Mouse (Mus musculus): ENCODE measurements at regions not wholly inside any gene's neighbourhood (a gene's known extent, or its start where the extent isn't known, plus 50 kb on each side); places are given as distances from the start of the nearest gene placed in this dataset.

GRCm38 (mm10) chr17:44370966-44371465, 182.6 kb downstream of the Clic5 start:
- no peak for DNase-seq (ENCODE audit: extremely low read depth, low read depth, low spot score)
- Histone ChIP-seq H3K36me3 (ENCODE audit: control insufficient read depth, insufficient read depth, low read length) (no peaks in the 10 kb centered on the region), H3K9ac (ENCODE audit: low read depth, low read length) (no peak overlapping the region), H3K27me3 (ENCODE audit: control insufficient read depth, insufficient read depth, low read length) (no peaks in the 10 kb centered on the region), H3K79me2 (ENCODE audit: control insufficient read depth, insufficient read depth, low read length) (no peaks in the 10 kb centered on the region), H3K27ac (replicated peaks; ENCODE audit: insufficient read depth, low read depth, low read length) (no peak overlapping the region), H3K4me1 (ENCODE audit: control insufficient read depth, insufficient read depth, low read length) (no peaks in the 10 kb centered on the region), H3K4me3 (ENCODE audit: insufficient read depth, low read depth, low read length) (no peak overlapping the region)
- TF ChIP-seq CTCF (IDR thresholded peaks at IDR 0.05; ENCODE audit: low read depth, low read length) (no peak), POLR2A (IDR thresholded peaks at IDR 0.05; ENCODE audit: extremely low read depth, insufficient read depth, low read length) (no peak)
- WGBS = 74% methylated on average over 3 of the region's 3 CpGs

- no peaks in the 10 kb centered on the region for H3K4me1 ChIP-seq (ENCODE audit: control insufficient read depth, insufficient read depth, low read length)
- H3K27ac ChIP-seq (replicated peaks; ENCODE audit: insufficient read depth, low read depth, low read length) = no peak overlapping the region
- H3K9ac ChIP-seq (ENCODE audit: low read depth, low read length) = no peak overlapping the region
- no peak overlapping the region for H3K4me3 ChIP-seq (ENCODE audit: insufficient read depth, low read depth, low read length)
- H3K79me2 ChIP-seq (ENCODE audit: control insufficient read depth, insufficient read depth, low read length) = no peaks in the 10 kb centered on the region
- no peaks in the 10 kb centered on the region for H3K27me3 ChIP-seq (ENCODE audit: control insufficient read depth, insufficient read depth, low read length)
- no peaks in the 10 kb centered on the region for H3K36me3 ChIP-seq (ENCODE audit: control insufficient read depth, insufficient read depth, low read length)
- 70% methylated on average over 3 of the region's 3 CpGs for WGBS
- DNase-seq (ENCODE audit: extremely low read depth, low read depth, low spot score) = no peak
- no peak for TF ChIP-seq CTCF (IDR thresholded peaks at IDR 0.05; ENCODE audit: low read depth, low read length)
- TF ChIP-seq POLR2A (IDR thresholded peaks at IDR 0.05; ENCODE audit: extremely low read depth, insufficient read depth, low read length) = no peak
Observed at GRCm38 (mm10) chr17:44371620-44372019, 183.2 kb downstream of the Clic5 start.

GRCm38 (mm10) chr17:44373744-44374456, 185.5 kb downstream of the Clic5 start:
- TF ChIP-seq CTCF (IDR thresholded peaks at IDR 0.05; ENCODE audit: low read depth, low read length) (no peak), POLR2A (IDR thresholded peaks at IDR 0.05; ENCODE audit: extremely low read depth, insufficient read depth, low read length) (no peak)

GRCm38 (mm10) chr17:44378391-44378790, 190.0 kb downstream of the Clic5 start:
- TF ChIP-seq CTCF (IDR thresholded peaks at IDR 0.05; ENCODE audit: low read depth, low read length) (no peak), POLR2A (IDR thresholded peaks at IDR 0.05; ENCODE audit: extremely low read depth, insufficient read depth, low read length) (no peak)
- Histone ChIP-seq H3K4me3 (ENCODE audit: insufficient read depth, low read depth, low read length) (no peak overlapping the region), H3K9ac (ENCODE audit: low read depth, low read length) (no peak overlapping the region), H3K27me3 (ENCODE audit: control insufficient read depth, insufficient read depth, low read length) (no peaks in the 10 kb centered on the region), H3K27ac (replicated peaks; ENCODE audit: insufficient read depth, low read depth, low read length) (no peak overlapping the region), H3K36me3 (ENCODE audit: control insufficient read depth, insufficient read depth, low read length) (no peaks in the 10 kb centered on the region), H3K4me1 (ENCODE audit: control insufficient read depth, insufficient read depth, low read length) (no peaks in the 10 kb centered on the region), H3K79me2 (ENCODE audit: control insufficient read depth, insufficient read depth, low read length) (no peaks in the 10 kb centered on the region)
- 78% methylated on average over 7 of the region's 7 CpGs for WGBS
- peak; percentile 5 for DNase-seq (ENCODE audit: extremely low read depth, low read depth, low spot score)

More at GRCm38 (mm10) chr17:44373744-44374456, 185.5 kb downstream of the Clic5 start:
- WGBS = 82% methylated on average over 8 of the region's 8 CpGs
- H3K4me3 ChIP-seq (ENCODE audit: insufficient read depth, low read depth, low read length) = no peak overlapping the region
- no peaks in the 10 kb centered on the region for H3K36me3 ChIP-seq (ENCODE audit: control insufficient read depth, insufficient read depth, low read length)
- H3K27ac ChIP-seq (replicated peaks; ENCODE audit: insufficient read depth, low read depth, low read length) = no peak overlapping the region
- no peaks in the 10 kb centered on the region for H3K27me3 ChIP-seq (ENCODE audit: control insufficient read depth, insufficient read depth, low read length)
- no peak for DNase-seq (ENCODE audit: extremely low read depth, low read depth, low spot score)
- H3K4me1 ChIP-seq (ENCODE audit: control insufficient read depth, insufficient read depth, low read length) = no peaks in the 10 kb centered on the region
- H3K79me2 ChIP-seq (ENCODE audit: control insufficient read depth, insufficient read depth, low read length) = no peaks in the 10 kb centered on the region
- no peak overlapping the region for H3K9ac ChIP-seq (ENCODE audit: low read depth, low read length)

GRCm38 (mm10) chr17:44388916-44389315, 200.5 kb downstream of the Clic5 start:
- WGBS = 89% methylated on average over 2 of the region's 2 CpGs
- Histone ChIP-seq H3K27ac (replicated peaks; ENCODE audit: insufficient read depth, low read depth, low read length) (no peak overlapping the region), H3K36me3 (ENCODE audit: control insufficient read depth, insufficient read depth, low read length) (no peaks in the 10 kb centered on the region), H3K4me3 (ENCODE audit: insufficient read depth, low read depth, low read length) (no peak overlapping the region), H3K4me1 (ENCODE audit: control insufficient read depth, insufficient read depth, low read length) (no peaks in the 10 kb centered on the region), H3K79me2 (ENCODE audit: control insufficient read depth, insufficient read depth, low read length) (no peaks in the 10 kb centered on the region), H3K9ac (ENCODE audit: low read depth, low read length) (no peak overlapping the region), H3K27me3 (ENCODE audit: control insufficient read depth, insufficient read depth, low read length) (no peaks in the 10 kb centered on the region)
- TF ChIP-seq POLR2A (IDR thresholded peaks at IDR 0.05; ENCODE audit: extremely low read depth, insufficient read depth, low read length) = no peak
- TF ChIP-seq CTCF (IDR thresholded peaks at IDR 0.05; ENCODE audit: low read depth, low read length) = no peak
- no peak for DNase-seq (ENCODE audit: extremely low read depth, low read depth, low spot score)

GRCm38 (mm10) chr17:44397829-44398228, 209.4 kb downstream of the Clic5 start:
- Histone ChIP-seq H3K79me2 (ENCODE audit: control insufficient read depth, insufficient read depth, low read length) (no peaks in the 10 kb centered on the region), H3K27me3 (ENCODE audit: control insufficient read depth, insufficient read depth, low read length) (no peaks in the 10 kb centered on the region), H3K9ac (ENCODE audit: low read depth, low read length) (no peak overlapping the region), H3K4me1 (ENCODE audit: control insufficient read depth, insufficient read depth, low read length) (no peaks in the 10 kb centered on the region), H3K36me3 (ENCODE audit: control insufficient read depth, insufficient read depth, low read length) (no peaks in the 10 kb centered on the region), H3K27ac (replicated peaks; ENCODE audit: insufficient read depth, low read depth, low read length) (no peak overlapping the region), H3K4me3 (ENCODE audit: insufficient read depth, low read depth, low read length) (no peak overlapping the region)
- no peak for TF ChIP-seq POLR2A (IDR thresholded peaks at IDR 0.05; ENCODE audit: extremely low read depth, insufficient read depth, low read length)
- 92% methylated on average over 5 of the region's 5 CpGs for WGBS
- DNase-seq (ENCODE audit: extremely low read depth, low read depth, low spot score) = no peak

Data from liver, adult 2 months (tissue).